Mouse (Mus musculus) intestine, embryonic 15.5 days (tissue): ENCODE results near the gene Plekhg5. TPM values are rescaled to one million over a fixed set of nuclear protein-coding genes. Genes with fewer than 3 reads are reported as not detected.

Source experiments
- ATAC-seq: fragments of 200-750 bp; cut with Nextera tagmentation; 2 replicates; pipeline ENCODE4 v1.8.0; 2017; ENCODE audit warnings: moderate TSS enrichment, moderate library complexity
- H3K27ac ChIP-seq: fragments of 300-500 bp; sonication (generic); 2 replicates; pipeline ENCODE4 v1.5.1; 2015; ENCODE audit warnings: mild to moderate bottlenecking, inconsistent platforms
- H3K27me3 ChIP-seq: fragments of 300-500 bp; sonication (generic); replicated peaks from 2 replicates; pipeline ENCODE4 v1.6.1; 2015; ENCODE audit warnings: inconsistent platforms
- H3K36me3 ChIP-seq: fragments of 300-500 bp; sonication (generic); 2 replicates; pipeline ENCODE4 v1.6.1; 2015; ENCODE audit warnings: inconsistent platforms
- H3K4me1 ChIP-seq: fragments of 300-500 bp; sonication (generic); replicated peaks from 2 replicates; pipeline ENCODE4 v1.6.1; 2015; ENCODE audit warnings: inconsistent platforms
- H3K4me2 ChIP-seq: fragments of 300-500 bp; sonication (generic); replicated peaks from 2 replicates; pipeline ENCODE4 v1.6.1; 2015; ENCODE audit warnings: mild to moderate bottlenecking, inconsistent platforms
- H3K4me3 ChIP-seq: fragments of 300-500 bp; sonication (generic); replicated peaks from 2 replicates; pipeline ENCODE4 v1.5.1; 2015; ENCODE audit warnings: inconsistent platforms
- H3K9ac ChIP-seq: fragments of 300-500 bp; sonication (generic); 2 replicates; pipeline ENCODE4 v1.6.1; 2015; ENCODE audit warnings: inconsistent platforms
- H3K9me3 ChIP-seq: fragments of 300-500 bp; sonication (generic); 2 replicates; pipeline ENCODE4 v1.6.1; 2016; ENCODE audit warnings: inconsistent platforms
- WGBS: fragments of 180-500 bp; shearing (Covaris S2); methylation state at CpG from one replicate; pipeline ENCODE4 v1.1.7; 2015; 5-methylcytosine and 5-hydroxymethylcytosine counted together
- polyA plus RNA-seq: library from polyadenylated mRNA; unstranded; fragments of >200 nt; fragmentation: Nextera tagmentation; extraction: Ambion mirVana; gene quantifications from 2 replicates; pipeline ENCODE4 v1.2.1, GENCODE M21; 2015

Gene Plekhg5
- polyA plus RNA-seq, 1 experiment from 2014 or later = 11.0 TPM

DNA sequence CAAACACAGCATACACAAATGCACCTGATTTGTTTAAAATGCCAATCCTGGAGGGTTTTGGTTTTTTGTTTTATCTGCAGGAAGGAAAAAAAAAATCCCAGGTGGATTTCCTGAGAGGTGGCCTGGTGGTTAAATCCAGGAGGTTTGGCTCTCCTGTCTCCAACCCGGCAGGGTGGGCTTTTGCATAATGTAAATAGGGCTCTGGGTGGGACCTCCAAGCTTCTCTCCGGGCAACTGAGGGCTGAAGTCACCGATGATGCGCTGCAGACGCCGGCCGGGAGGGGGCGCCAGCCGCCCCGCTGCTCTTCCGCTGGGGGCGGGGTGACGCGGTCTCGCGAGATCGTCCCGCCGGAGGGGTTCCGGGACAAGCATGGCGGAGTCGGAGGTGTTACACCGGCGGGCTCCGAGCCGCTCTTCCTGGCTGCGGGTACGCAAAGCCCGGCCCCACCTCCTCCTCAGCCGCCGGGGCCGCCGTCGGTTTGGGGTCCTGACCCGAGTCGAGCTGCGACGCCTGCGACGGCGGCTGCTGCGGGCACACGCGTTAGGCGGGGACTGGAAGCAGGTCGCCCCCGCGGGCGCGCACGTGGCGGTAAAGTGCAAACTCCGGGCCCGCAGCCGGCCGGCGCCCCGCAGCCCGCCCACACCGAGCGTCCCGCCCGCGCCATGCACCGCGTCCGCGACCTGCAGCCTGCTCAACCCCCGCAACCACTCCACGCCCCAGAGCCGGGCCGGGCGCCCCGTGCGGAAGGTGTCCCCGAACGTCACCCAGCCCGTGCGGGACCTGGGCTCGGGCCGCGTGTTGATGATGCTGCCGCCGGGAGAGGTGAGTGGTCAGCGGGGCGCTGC lies 33.1 kb upstream of the Plekhg5 start, which contains the start of gene Nol9:
Nol9 (plus strand) TSS at position 337 of the 846 bp plus-strand sequence.
- H3K4me1 ChIP-seq = peaks cover 9% of the 10 kb centered on the region
- no peaks in the 10 kb centered on the region for H3K9me3 ChIP-seq
- 0 out of 2 replicates have a peak within 1 kb of the TSS, but pooled peaks have one; percentile 30 for H3K27ac ChIP-seq
- under 1% methylated on average over 79 of the region's 86 CpGs for WGBS
- no peaks in the 10 kb centered on the region for H3K27me3 ChIP-seq
- H3K36me3 ChIP-seq = peaks cover 27% of the 10 kb centered on the region
- H3K4me2 ChIP-seq = peak within 1 kb of the TSS; percentile 83
- H3K4me3 ChIP-seq = peak within 1 kb of the TSS; percentile 100
- ATAC-seq = peak; percentile 93
- peak within 1 kb of the TSS; percentile 88 for H3K9ac ChIP-seq

DNA sequence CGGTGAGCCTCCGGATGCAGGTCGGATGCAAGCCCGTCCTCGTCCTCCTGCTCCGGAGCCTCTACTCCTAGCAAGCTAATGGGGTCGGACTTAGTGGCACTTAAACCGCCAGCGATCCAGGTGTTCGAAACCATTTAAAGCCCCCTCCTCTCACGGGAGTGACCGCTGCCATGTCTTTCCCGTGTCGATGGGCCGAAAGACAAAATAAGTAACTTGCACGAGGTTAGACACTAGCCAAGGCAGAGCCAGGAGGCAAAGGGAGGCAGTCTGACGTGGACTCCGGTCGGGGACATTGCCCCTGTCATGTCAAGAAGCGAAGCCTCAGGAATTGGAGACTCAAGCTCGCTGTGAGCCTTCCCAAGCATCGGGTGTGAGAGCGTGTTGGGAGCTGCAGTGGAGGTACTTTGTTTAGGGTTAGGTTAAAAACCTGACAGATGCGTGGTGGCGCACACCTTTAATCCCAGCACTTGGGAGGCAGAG lies 32.4 kb upstream of the Plekhg5 start:
- Histone ChIP-seq H3K4me1 (peaks cover 9% of the 10 kb centered on the region), H3K27ac (0 out of 2 replicates have a peak overlapping the region, but pooled peaks have one; percentile 30), H3K9ac (peak overlapping the region; percentile 88), H3K36me3 (peaks cover 28% of the 10 kb centered on the region), H3K4me2 (peak overlapping the region; percentile 83), H3K27me3 (no peaks in the 10 kb centered on the region), H3K4me3 (peak overlapping the region; percentile 100), H3K9me3 (no peaks in the 10 kb centered on the region)
- WGBS = 4% methylated on average over 25 of the region's 25 CpGs
- peak; percentile 5; the same call in 1 of the 2 replicates for ATAC-seq

DNA sequence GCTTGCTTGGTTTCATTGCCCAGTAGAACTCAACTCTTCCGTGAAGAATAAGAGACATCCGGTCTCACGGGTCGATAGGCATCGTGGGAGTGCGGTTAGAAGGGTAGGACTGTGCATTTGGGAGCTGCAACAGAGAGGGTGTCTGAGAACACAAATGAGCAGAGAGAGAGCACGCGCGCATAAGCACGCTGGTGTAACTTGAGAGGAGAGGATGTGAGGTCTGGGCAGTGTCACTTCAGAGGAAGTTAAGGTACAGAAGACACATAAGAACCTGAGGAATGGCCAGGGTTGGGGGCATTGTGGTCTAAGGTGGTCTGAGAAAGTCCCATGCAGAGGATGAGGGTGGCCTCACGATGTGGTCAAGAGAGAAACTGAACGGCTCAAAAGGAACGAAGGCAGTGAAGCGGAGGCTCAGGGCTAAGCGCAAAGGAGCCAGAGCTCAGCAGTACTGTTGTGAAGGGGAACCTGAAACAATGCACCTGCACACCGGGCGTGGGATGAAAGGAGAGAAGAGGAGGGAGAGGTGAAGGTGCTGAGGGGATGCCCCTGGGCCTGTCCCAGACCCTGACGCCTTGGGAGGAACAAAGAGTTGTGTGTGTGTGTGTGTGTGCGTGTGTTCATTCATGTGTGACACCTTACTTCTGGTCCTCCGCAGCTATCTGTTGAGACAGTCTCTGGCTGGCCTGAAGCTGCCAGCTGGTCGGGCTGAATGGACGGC lies 30.2 kb upstream of the Plekhg5 start:
- H3K9me3 ChIP-seq = no peaks in the 10 kb centered on the region
- no peak for ATAC-seq
- H3K4me3 ChIP-seq = no peak overlapping the region
- H3K27me3 ChIP-seq = no peaks in the 10 kb centered on the region
- no peak overlapping the region for H3K27ac ChIP-seq
- WGBS = 95% methylated on average over 22 of the region's 22 CpGs
- no peak overlapping the region for H3K4me2 ChIP-seq
- H3K36me3 ChIP-seq = peaks cover 37% of the 10 kb centered on the region
- no peak overlapping the region; the same call in 1 of the 2 replicates for H3K9ac ChIP-seq
- peaks cover 9% of the 10 kb centered on the region for H3K4me1 ChIP-seq

DNA sequence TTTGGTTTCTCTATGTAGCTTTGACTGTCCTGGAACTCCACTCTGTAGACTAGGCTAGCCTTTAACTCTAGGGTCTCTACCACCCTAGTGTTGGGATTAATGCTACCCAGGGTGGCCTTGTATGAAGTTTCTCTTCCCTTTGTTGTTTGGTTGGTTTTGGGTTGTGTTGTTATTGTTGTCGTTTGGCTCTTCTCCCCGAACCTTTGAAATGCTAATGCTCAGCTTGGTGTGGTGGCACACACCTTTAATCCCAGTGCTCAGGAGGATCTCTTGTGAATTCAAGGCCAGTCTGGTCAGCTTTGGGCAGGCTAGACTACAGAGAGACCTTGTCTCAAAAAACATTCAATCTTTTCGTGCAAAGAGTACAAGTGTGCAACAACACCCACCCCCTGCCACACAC lies 29.1 kb upstream of the Plekhg5 start:
- WGBS = 93% methylated on average over 3 of the region's 3 CpGs
- no peak overlapping the region for H3K27ac ChIP-seq
- no peaks in the 10 kb centered on the region for H3K9me3 ChIP-seq
- H3K9ac ChIP-seq = no peak overlapping the region
- H3K36me3 ChIP-seq = peaks cover 47% of the 10 kb centered on the region
- H3K4me2 ChIP-seq = no peak overlapping the region
- H3K4me3 ChIP-seq = no peak overlapping the region
- H3K4me1 ChIP-seq = peaks cover 9% of the 10 kb centered on the region
- no peak for ATAC-seq
- H3K27me3 ChIP-seq = no peaks in the 10 kb centered on the region

DNA sequence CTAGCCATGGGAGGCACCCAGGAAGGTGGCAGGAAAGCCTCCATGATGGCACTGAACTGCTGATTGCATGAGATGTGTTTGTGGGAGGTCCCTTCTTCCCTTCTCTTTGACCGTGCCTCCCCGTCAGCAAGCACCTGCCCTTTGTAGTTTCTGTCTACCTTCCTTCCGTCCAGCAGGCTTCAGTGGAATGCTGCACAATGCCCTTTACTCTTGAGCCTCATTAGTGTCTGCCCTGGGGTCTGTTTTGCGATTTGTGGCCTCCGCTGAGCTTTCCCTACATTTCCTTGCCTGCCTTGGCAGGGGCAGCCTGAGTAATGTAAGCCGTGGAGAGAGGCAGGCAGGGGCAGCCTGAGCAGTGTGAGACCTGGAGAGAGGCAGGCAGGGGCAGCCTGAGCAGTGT lies 27.7 kb upstream of the Plekhg5 start:
- no peak for ATAC-seq
- H3K36me3 ChIP-seq = peaks cover 51% of the 10 kb centered on the region
- WGBS = 77% methylated on average over 6 of the region's 6 CpGs

DNA sequence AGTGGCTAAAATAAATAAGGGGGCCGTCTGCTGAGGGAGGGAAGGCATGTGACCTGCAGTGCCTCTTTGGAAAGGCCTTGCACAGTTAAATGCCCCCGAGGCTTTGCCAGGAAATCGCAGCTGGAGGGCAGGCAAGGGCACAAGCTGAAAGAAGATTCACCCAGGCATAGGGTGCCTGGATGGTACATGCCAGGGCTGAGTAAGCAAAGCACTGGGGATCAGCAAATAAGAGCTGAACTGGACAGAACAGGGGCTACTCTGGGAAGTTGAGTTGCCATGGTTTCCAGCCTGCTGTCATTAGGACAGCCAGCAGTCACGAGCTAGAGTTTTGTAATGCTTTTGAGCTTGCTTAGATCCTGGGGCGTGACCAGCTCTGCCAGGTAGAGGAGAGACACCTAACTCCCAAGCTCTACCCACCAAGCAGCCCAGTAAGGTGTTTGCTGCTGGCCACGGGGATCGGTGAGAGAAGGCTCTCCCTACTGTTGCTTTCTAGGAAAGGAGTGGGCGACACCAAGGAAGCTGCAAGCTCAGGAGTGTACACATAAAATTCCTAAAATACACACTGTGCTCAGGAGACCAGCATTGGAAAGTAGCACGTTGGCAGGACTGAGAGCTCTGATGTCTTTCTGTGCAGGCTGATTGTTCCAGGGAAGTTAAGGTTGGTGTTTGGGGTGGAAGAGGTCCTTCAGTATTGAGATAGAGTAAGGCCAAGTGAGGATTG lies 9.7 kb upstream of the Plekhg5 start:
- no peak for ATAC-seq
- Histone ChIP-seq H3K4me2 (no peak overlapping the region), H3K4me3 (no peak overlapping the region), H3K4me1 (no peaks in the 10 kb centered on the region), H3K9ac (no peak overlapping the region), H3K27ac (no peak overlapping the region), H3K9me3 (no peaks in the 10 kb centered on the region), H3K36me3 (peaks cover 18% of the 10 kb centered on the region), H3K27me3 (no peaks in the 10 kb centered on the region)
- 59% methylated on average over 9 of the region's 9 CpGs for WGBS

More for the DNA sequence above, 27.7 kb upstream of the Plekhg5 start:
- no peak overlapping the region for H3K4me3 ChIP-seq
- no peaks in the 10 kb centered on the region for H3K9me3 ChIP-seq
- H3K9ac ChIP-seq = no peak overlapping the region
- no peaks in the 10 kb centered on the region for H3K27me3 ChIP-seq
- H3K4me2 ChIP-seq = no peak overlapping the region
- peaks cover 9% of the 10 kb centered on the region for H3K4me1 ChIP-seq
- H3K27ac ChIP-seq = no peak overlapping the region

DNA sequence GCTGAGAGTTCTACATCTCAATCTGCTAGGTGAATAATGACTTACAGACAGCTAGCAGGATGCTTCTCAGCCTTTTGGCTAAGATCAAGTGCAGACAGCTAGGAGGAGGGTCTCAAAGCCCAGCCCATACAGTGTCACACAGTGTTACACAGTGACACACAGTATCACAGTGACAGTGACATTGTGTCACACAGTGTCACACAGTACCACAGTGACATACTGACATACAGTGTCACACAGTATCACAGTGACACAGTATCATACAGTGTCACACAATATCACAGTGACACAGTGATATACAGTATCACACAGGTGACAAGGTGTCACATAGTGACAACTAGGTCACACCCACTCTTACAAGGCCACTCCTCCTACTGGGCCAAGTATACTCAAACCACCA lies 5.0 kb upstream of the Plekhg5 start:
- no peak overlapping the region for H3K9ac ChIP-seq
- H3K9me3 ChIP-seq = no peaks in the 10 kb centered on the region
- H3K27ac ChIP-seq = no peak overlapping the region
- ATAC-seq = no peak
- H3K4me3 ChIP-seq = no peak overlapping the region
- H3K36me3 ChIP-seq = no peaks in the 10 kb centered on the region
- no peaks in the 10 kb centered on the region for H3K27me3 ChIP-seq
- H3K4me2 ChIP-seq = no peak overlapping the region
- 0 out of 2 replicates have a peak, but pooled peaks cover 3% of the 10 kb centered on the region for H3K4me1 ChIP-seq

DNA sequence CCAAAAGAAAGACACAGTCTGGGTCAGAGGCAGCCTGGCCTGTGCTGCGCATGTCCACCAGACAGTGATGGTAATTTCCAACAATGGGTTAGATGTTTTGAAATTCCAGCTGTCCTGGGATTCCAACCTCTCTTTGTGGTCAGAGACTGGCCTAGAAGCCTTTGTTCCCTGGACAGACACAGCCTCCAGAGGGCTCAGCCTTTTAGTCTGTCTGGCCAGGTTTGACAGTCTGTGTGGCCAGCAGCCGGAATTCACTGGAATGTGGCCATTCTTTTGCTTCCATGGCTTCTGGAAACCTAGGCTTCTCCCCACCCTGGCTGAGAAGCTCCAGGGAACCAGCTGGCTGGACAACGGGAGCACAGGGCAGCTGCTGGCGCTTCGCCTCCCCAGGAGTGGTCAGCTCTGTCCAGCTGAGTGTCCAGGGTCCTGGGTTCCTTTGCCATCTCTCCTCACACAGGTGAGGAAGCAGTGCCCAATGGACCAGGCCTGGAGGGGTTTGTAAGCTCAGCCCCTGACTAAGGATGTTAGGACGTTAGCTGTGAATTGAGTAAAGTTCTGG lies 4.1 kb upstream of the Plekhg5 start:
- no peaks in the 10 kb centered on the region for H3K9me3 ChIP-seq
- no peaks in the 10 kb centered on the region for H3K36me3 ChIP-seq
- ATAC-seq = no peak
- no peak overlapping the region for H3K4me3 ChIP-seq
- peaks cover 7% of the 10 kb centered on the region; the same call in 1 of the 2 replicates for H3K4me1 ChIP-seq
- WGBS = 72% methylated on average over 6 of the region's 6 CpGs
- no peak overlapping the region for H3K27ac ChIP-seq
- H3K4me2 ChIP-seq = no peak overlapping the region
- no peak overlapping the region for H3K9ac ChIP-seq
- H3K27me3 ChIP-seq = no peaks in the 10 kb centered on the region

DNA sequence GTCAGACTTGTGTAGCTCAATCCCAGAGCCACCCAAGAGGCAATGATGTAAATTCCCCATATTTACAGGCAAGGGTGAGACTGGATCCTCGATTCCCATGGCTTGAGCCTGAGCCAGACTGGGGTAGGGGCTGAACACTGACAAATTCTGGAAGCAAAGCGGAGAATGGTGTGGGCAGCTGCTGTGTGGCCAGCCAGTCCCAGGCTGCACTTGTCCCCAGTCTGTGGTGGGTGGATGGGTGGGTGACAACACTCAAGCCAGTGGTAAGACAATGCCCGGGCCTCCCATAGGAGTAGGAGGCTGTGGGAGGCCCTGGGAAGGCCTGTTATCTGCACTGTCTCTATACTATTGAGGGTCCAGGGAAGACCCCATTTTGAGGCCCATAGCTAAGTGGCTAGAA lies 3.1 kb upstream of the Plekhg5 start:
- Histone ChIP-seq H3K27ac (no peak overlapping the region), H3K36me3 (no peaks in the 10 kb centered on the region), H3K27me3 (no peaks in the 10 kb centered on the region), H3K4me2 (no peak overlapping the region), H3K4me1 (peaks cover 7% of the 10 kb centered on the region; the same call in 1 of the 2 replicates), H3K9me3 (no peaks in the 10 kb centered on the region), H3K4me3 (no peak overlapping the region), H3K9ac (no peak overlapping the region)
- ATAC-seq = no peak
- 82% methylated on average over 3 of the region's 3 CpGs for WGBS

DNA sequence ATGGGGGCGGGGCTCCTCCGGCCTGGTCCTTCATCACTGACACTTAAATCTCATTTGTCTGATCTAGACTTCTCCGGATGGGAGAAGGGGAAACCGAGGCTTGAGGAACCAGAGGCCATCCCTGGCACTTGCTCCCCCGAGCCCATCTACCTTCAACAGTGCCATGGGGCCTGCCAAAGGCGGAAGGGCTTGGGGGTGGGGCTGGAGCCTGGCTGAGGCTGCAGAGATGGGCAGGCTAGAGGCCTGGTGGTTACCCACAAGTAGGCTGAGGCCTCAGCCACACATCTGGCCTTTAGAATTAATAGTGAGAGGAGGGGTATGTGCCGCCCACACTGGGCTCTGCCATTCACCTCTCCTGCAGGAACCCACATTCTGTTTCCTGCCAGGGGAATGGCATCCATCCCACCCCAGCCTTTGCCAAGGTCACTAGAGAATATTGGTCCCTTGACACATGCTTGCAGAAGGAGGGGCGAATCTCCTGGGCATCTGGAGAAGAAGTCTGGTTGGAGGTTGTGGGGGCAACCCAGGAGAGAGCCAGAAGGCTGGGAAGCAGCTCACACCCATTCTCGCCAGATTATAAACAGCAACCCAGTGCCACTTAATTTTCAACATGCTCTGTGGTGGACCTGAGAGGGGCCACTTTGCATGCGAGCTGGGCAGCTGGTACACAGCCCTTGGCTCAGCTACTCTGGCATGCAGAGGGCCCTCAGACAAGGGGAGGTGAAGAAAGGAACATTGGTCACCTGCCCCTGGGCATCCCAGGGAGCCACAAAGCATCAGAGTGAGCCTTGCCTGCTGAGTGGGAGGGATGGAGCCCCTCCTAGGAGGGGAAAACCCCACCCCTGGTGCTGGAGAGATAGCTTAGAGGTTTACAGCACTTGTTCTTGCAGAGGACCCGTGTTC lies 1.6 kb upstream of the Plekhg5 start:
- H3K9ac ChIP-seq = no peak overlapping the region
- no peaks in the 10 kb centered on the region for H3K36me3 ChIP-seq
- H3K4me2 ChIP-seq = no peak overlapping the region
- no peaks in the 10 kb centered on the region for H3K9me3 ChIP-seq
- no peak overlapping the region for H3K27ac ChIP-seq
- H3K4me1 ChIP-seq = peaks cover 7% of the 10 kb centered on the region; the same call in 1 of the 2 replicates
- WGBS = 76% methylated on average over 11 of the region's 11 CpGs
- no peaks in the 10 kb centered on the region for H3K27me3 ChIP-seq
- H3K4me3 ChIP-seq = no peak overlapping the region
- peak; percentile 13; the same call in 1 of the 2 replicates for ATAC-seq

DNA sequence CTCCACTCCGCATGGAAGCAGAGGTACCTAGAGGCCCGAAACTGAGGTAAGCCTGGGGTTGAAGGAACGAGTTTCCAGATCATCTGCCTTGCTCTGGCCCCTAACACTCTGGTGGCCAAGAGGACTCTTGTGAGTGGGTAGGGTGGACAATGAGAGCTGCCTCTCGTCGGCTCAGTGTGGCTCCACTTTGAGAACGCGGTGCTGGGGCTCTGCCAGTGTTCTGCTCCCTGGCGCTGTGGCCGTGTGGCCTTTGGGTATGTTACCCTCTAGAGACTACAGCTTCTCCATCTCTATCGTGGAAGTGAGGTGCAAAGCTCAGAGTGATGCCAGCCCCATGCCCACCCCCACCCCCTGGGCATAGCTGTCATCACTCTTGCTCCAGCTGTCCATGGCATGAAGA lies 357 bp downstream of the Plekhg5 start:
- no peak for ATAC-seq
- Histone ChIP-seq H3K9ac (no peak overlapping the region), H3K4me2 (no peak overlapping the region), H3K9me3 (no peaks in the 10 kb centered on the region), H3K27ac (no peak overlapping the region), H3K27me3 (no peaks in the 10 kb centered on the region), H3K36me3 (no peaks in the 10 kb centered on the region), H3K4me3 (no peak overlapping the region), H3K4me1 (peaks cover 7% of the 10 kb centered on the region)
- 73% methylated on average over 10 of the region's 10 CpGs for WGBS
